Mouse (Mus musculus) heart, adult 2 months (tissue): ENCODE results near the gene Dach2. TPM values are rescaled to one million over a fixed set of nuclear protein-coding genes. Genes with fewer than 3 reads are reported as not detected.

Experiments used
- DNase-seq, 2 experiments: peaks; one replicate each; pipeline ENCODE4 v3.0.0; 2021
- H3K27ac ChIP-seq: fragments of 200-600 bp; 2 replicates; pipeline ENCODE4 v1.8.1; 2022
- H3K27me3 ChIP-seq: fragments of 200-500 bp; 2 replicates; pipeline ENCODE4 v1.6.1; 2012; ENCODE audit warnings: mild to moderate bottlenecking, low read length, inconsistent platforms, mixed read lengths; ENCODE audit not compliant: control insufficient read depth, insufficient read depth
- H3K36me3 ChIP-seq: fragments of 200-500 bp; 2 replicates; pipeline ENCODE4 v1.6.1; 2012; ENCODE audit warnings: low read length, inconsistent platforms; ENCODE audit not compliant: control insufficient read depth, insufficient read depth
- H3K4me1 ChIP-seq: fragments of 200-500 bp; 2 replicates; pipeline ENCODE4 v1.6.1; 2011; ENCODE audit warnings: low read length; ENCODE audit not compliant: control insufficient read depth, insufficient read depth
- H3K4me3 ChIP-seq: fragments of 200-600 bp; 2 replicates; pipeline ENCODE4 v1.8.1; 2022
- H3K79me2 ChIP-seq: fragments of 200-500 bp; replicated peaks from 2 replicates; pipeline ENCODE4 v1.6.1; 2012; ENCODE audit warnings: mild to moderate bottlenecking, inconsistent platforms, low read length, moderate library complexity, mixed read lengths; ENCODE audit not compliant: control insufficient read depth, insufficient read depth
- H3K9ac ChIP-seq: fragments of 200-500 bp; 2 replicates; pipeline ENCODE4 v1.6.1; 2012; ENCODE audit warnings: low read depth, mild to moderate bottlenecking, control low read depth, inconsistent platforms, low read length, mixed read lengths
- CTCF ChIP-seq: fragments of 200-600 bp; IDR thresholded peaks from 2 replicates; pipeline ENCODE4 v1.8.1; 2022; ENCODE audit warnings: antibody characterized with exemption, mild to moderate bottlenecking, moderate library complexity
- EP300 ChIP-seq: fragments of 200-500 bp; IDR thresholded peaks from 2 replicates; pipeline ENCODE4 v1.6.1; 2011; ENCODE audit warnings: low read depth, low read length, control low read depth; ENCODE audit not compliant: insufficient read depth
- POLR2A ChIP-seq: fragments of 200-500 bp; IDR thresholded peaks from 2 replicates; pipeline ENCODE4 v1.6.1; 2011; ENCODE audit warnings: mild to moderate bottlenecking, low read depth, low read length, control low read depth; ENCODE audit not compliant: insufficient read depth
- WGBS: fragments of 180-500 bp; shearing (Covaris S2); methylation state at CpG from one replicate; pipeline ENCODE4 v1.1.7; 2018; 5-methylcytosine and 5-hydroxymethylcytosine counted together
- intact Hi-C: fragments of 180-260 bp; cut with DNase I; formaldehyde crosslinking; loops from one replicate; pipeline ENCODE4 v1.15.1; 2025
- polyA plus RNA-seq: library from polyadenylated mRNA; depleted of rRNA; stranded (reverse); fragments of >200 nt; gene quantifications from 2 replicates; pipeline ENCODE4 v1.2.3, GENCODE M21; 2012
- total RNA-seq, 2 experiments: library from RNA; stranded (reverse); gene quantifications; 2 replicates each; pipeline ENCODE4 v1.2.3; 2021

The Dach2 gene
- total and polyA plus RNA-seq, 3 experiments: 0.07 TPM; not detected in 2

GRCm38 (mm10) chrX:113394417-113394816 lies 97.1 kb downstream of the Dach2 start:
- Histone ChIP-seq H3K27ac (no peak overlapping the region), H3K9ac (no peak overlapping the region), H3K4me3 (no peak overlapping the region), H3K79me2 (no peaks in the 10 kb centered on the region), H3K36me3 (no peaks in the 10 kb centered on the region), H3K4me1 (no peaks in the 10 kb centered on the region), H3K27me3 (no peaks in the 10 kb centered on the region)
- TF ChIP-seq EP300 (no peak), CTCF (no peak), POLR2A (no peak)
- WGBS: 38% methylated on average over 3 of the region's 3 CpGs
- intact Hi-C loops: no loop called here
- DNase-seq: no peak

DNA sequence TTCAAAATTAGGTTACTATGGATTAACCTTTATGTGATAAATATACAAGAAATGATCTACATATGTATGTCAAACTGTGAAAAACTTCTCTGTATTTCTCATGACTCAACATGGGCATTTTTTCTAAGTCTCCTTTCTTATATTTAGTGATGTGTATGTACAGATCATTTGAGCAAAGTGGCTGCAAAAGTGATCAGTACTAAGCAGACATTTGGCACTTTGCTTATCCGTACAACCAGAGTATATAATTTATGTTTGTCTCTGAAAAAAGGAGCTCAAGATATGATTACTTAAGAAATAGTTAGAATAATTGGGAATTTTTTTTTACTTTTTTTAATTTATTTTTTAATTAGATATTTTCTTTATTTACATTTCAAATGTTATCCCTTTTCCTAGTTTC lies 111.4 kb downstream of the Dach2 start:
- H3K4me1 ChIP-seq: no peaks in the 10 kb centered on the region
- H3K27ac ChIP-seq: no peak overlapping the region
- H3K9ac ChIP-seq: no peak overlapping the region
- H3K4me3 ChIP-seq: no peak overlapping the region
- TF ChIP-seq EP300: no peak
- TF ChIP-seq POLR2A: no peak
- TF ChIP-seq CTCF: no peak
- no peaks in the 10 kb centered on the region for H3K27me3 ChIP-seq
- no peak for DNase-seq
- WGBS: 62% methylated on average over 1 of the region's 1 CpGs
- H3K36me3 ChIP-seq: no peaks in the 10 kb centered on the region
- no peaks in the 10 kb centered on the region for H3K79me2 ChIP-seq
- intact Hi-C loops: no loop called here

DNA sequence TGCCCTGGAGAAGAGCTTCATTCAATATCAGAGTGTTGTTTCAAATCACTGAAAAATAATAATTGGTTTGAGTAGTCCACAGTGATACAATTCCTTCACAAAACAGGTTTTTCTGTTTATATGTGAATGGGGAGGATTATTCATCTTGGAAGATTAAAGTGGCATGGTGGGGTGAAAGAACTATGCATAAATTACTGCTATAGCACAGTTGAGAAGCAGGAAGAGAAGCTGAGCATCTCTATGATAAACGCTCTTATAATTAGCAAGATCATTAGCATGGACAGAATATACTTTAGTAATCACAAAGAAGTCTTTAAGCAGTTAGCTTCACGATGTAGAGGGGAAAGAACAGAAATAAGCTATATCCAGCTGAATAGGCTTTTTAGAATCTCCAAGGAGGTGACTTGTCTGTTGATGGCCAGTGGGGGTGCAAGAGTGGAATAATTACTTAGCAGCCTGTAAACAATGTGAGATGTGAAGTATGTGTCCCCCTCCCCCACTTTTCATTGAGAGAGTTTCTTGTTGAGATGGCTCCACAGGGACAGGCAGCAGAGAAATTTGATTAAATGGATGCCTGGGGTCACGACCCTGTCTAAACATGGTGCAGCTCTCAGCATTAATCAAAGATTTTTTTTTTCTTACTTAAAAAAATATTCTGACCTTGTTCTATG lies 124.3 kb downstream of the Dach2 start:
- TF ChIP-seq CTCF (no peak), POLR2A (no peak), EP300 (no peak)
- Histone ChIP-seq H3K4me1 (no peaks in the 10 kb centered on the region), H3K9ac (no peak overlapping the region), H3K4me3 (no peak overlapping the region), H3K79me2 (no peaks in the 10 kb centered on the region), H3K27me3 (no peaks in the 10 kb centered on the region), H3K36me3 (no peaks in the 10 kb centered on the region), H3K27ac (no peak overlapping the region)
- intact Hi-C loops: no loop called here
- DNase-seq: no peak
- WGBS: 50% methylated on average over 3 of the region's 3 CpGs

- no peaks in the 10 kb centered on the region for H3K27me3 ChIP-seq
- DNase-seq: no peak
- WGBS: 80% methylated on average over 1 of the region's 1 CpGs
Observed at GRCm38 (mm10) chrX:113482131-113482530, 184.8 kb downstream of the Dach2 start.

GRCm38 (mm10) chrX:113545106-113545505 lies 247.8 kb downstream of the Dach2 start:
- Histone ChIP-seq H3K36me3 (no peaks in the 10 kb centered on the region), H3K27ac (no peak overlapping the region), H3K9ac (no peak overlapping the region), H3K4me3 (no peak overlapping the region), H3K4me1 (no peaks in the 10 kb centered on the region), H3K79me2 (no peaks in the 10 kb centered on the region), H3K27me3 (no peaks in the 10 kb centered on the region)
- DNase-seq: no peak
- no peak for TF ChIP-seq CTCF
- no peak for TF ChIP-seq POLR2A
- no peak for TF ChIP-seq EP300
- WGBS: 42% methylated on average over 3 of the region's 3 CpGs
- intact Hi-C loops: no loop called here

More at GRCm38 (mm10) chrX:113482131-113482530, 184.8 kb downstream of the Dach2 start:
- no peaks in the 10 kb centered on the region for H3K36me3 ChIP-seq
- no peaks in the 10 kb centered on the region for H3K4me1 ChIP-seq
- no peak overlapping the region for H3K27ac ChIP-seq
- TF ChIP-seq EP300: no peak
- TF ChIP-seq POLR2A: no peak
- TF ChIP-seq CTCF: no peak
- H3K79me2 ChIP-seq: no peaks in the 10 kb centered on the region
- no peak overlapping the region for H3K4me3 ChIP-seq
- intact Hi-C loops: no loop called here
- no peak overlapping the region for H3K9ac ChIP-seq

- Histone ChIP-seq H3K9ac (no peak overlapping the region), H3K4me3 (no peak overlapping the region), H3K27ac (no peak overlapping the region), H3K4me1 (no peaks in the 10 kb centered on the region), H3K27me3 (no peaks in the 10 kb centered on the region), H3K79me2 (no peaks in the 10 kb centered on the region), H3K36me3 (no peaks in the 10 kb centered on the region)
- no peak for DNase-seq
- 55% methylated on average over 2 of the region's 2 CpGs for WGBS
- intact Hi-C loops: no loop called here
- TF ChIP-seq EP300 (no peak), CTCF (no peak), POLR2A (no peak)
Observed at GRCm38 (mm10) chrX:113563897-113564296, 266.6 kb downstream of the Dach2 start.
